Mouse (Mus musculus) gastrocnemius, postnatal 4 days (tissue): Measurements from ENCODE around the gene Arid4b. TPM values are rescaled to one million over a fixed set of nuclear protein-coding genes. Genes with fewer than 3 reads are reported as not detected.
A peak's percentile ranks its signal among the peaks of the same experiment; 100 is the strongest.

Source experiments
- DNase-seq, 2 experiments: peaks; one replicate each; pipeline ENCODE4 v3.0.0; 2021 to 2022; ENCODE audit warnings: low spot score in 2 of 2, mixed read lengths in 2 of 2
- total RNA-seq, 2 experiments: library from RNA; stranded (reverse); gene quantifications; 2 replicates each; pipeline ENCODE4 v1.2.3; 2021

The Arid4b gene
- total RNA-seq, 2 experiments from 2014 or later = 25.9 to 29.2 TPM

- no peak for DNase-seq
These were observed 3.5 kb upstream of the Arid4b start for GRCm38 (mm10) chr13:14059582-14059981.

GRCm38 (mm10) chr13:14062209-14063012 lies 621 bp upstream of the Arid4b start:
- DNase-seq = no peak

GRCm38 (mm10) chr13:14063942-14064271 lies 875 bp downstream of the Arid4b start:
- DNase-seq = no peak

- DNase-seq = peak; percentile 23 to 44
These were observed 1.5 kb downstream of the Arid4b start for GRCm38 (mm10) chr13:14064341-14065027.

GRCm38 (mm10) chr13:14065028-14065380 lies 2.0 kb downstream of the Arid4b start:
- no peak for DNase-seq

- DNase-seq = no peak
These were observed 2.7 kb downstream of the Arid4b start for GRCm38 (mm10) chr13:14065701-14066100.

GRCm38 (mm10) chr13:14068035-14068434 lies 5.0 kb downstream of the Arid4b start:
- no peak for DNase-seq

- no peak for DNase-seq
These were observed 6.3 kb downstream of the Arid4b start for GRCm38 (mm10) chr13:14069291-14069690.

- DNase-seq = no peak
These were observed 11.3 kb downstream of the Arid4b start for GRCm38 (mm10) chr13:14074371-14074770.

GRCm38 (mm10) chr13:14075326-14075725 lies 12.3 kb downstream of the Arid4b start:
- DNase-seq = no peak

- no peak for DNase-seq
These were observed 25.6 kb downstream of the Arid4b start for GRCm38 (mm10) chr13:14088669-14089068.

- no peak for DNase-seq
These were observed 40.0 kb downstream of the Arid4b start for GRCm38 (mm10) chr13:14103026-14103425.

- DNase-seq = no peak
These were observed 47.3 kb downstream of the Arid4b start for GRCm38 (mm10) chr13:14110154-14110873.

GRCm38 (mm10) chr13:14111146-14111545 lies 48.1 kb downstream of the Arid4b start:
- DNase-seq = no peak

- no peak for DNase-seq
These were observed 50.9 kb downstream of the Arid4b start for GRCm38 (mm10) chr13:14113746-14114528.

- no peak for DNase-seq
These were observed 52.8 kb downstream of the Arid4b start for GRCm38 (mm10) chr13:14115805-14116204.

- DNase-seq = no peak
These were observed 68.6 kb downstream of the Arid4b start for GRCm38 (mm10) chr13:14131651-14132050.

- no peak for DNase-seq
These were observed 79.4 kb downstream of the Arid4b start for GRCm38 (mm10) chr13:14142294-14142966.

GRCm38 (mm10) chr13:14177989-14178388 lies 115.0 kb downstream of the Arid4b start:
- no peak for DNase-seq

- no peak for DNase-seq
These were observed 116.6 kb downstream of the Arid4b start for GRCm38 (mm10) chr13:14179669-14180068.

GRCm38 (mm10) chr13:14245946-14246345 lies 182.9 kb downstream of the Arid4b start:
- no peak for DNase-seq
